Mouse (Mus musculus): Measurements from ENCODE around the gene Gstp3.

DNA sequence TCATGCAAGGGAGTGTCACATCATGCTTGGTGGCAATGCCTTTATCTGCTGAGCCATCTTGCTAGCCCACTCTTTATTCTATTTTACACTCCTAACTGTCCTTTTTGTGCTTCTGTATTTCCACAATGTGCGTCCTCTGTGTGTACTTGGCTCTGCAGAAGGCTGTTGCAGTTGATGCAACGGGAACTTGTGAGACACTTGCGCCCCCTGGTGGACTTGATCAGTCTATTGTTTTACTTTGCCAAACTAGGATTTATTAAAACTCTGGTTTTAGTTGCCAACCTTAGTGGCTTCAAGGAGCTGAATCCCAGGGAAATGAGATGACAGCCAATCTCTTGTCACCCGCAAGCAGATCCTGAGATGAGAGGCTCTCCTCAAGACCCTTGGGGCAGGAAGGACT lies 11.5 kb downstream of the Gstp3 start:
- TF ChIP-seq CTCF (IDR thresholded peaks at IDR 0.05; ENCODE audit: control insufficient read depth, insufficient read depth, insufficient read length) (no peak), USF1 (IDR thresholded peaks at IDR 0.05; ENCODE audit: low read depth) (no peak), MAX (IDR thresholded peaks at IDR 0.05) (no peak)

All from C2C12 (cell line).